Mouse (Mus musculus) midbrain, embryonic 14.5 days (tissue): Measurements from ENCODE around the gene Vac14. TPM values are rescaled to one million over a fixed set of nuclear protein-coding genes. Genes with fewer than 3 reads are reported as not detected.

Experiments used
- ATAC-seq: fragments of 200-750 bp; cut with Nextera tagmentation; 2 replicates; pipeline ENCODE4 v1.8.0; 2017; ENCODE audit warnings: moderate number of reproducible peaks, moderate library complexity; ENCODE audit not compliant: low FRiP score, low TSS enrichment
- DNase-seq: peaks from one replicate; pipeline ENCODE4 v3.0.0-alpha.2; 2015
- H3K27ac ChIP-seq: fragments of 300-500 bp; sonication (generic); replicated peaks from 2 replicates; pipeline ENCODE4 v1.5.1; 2014; ENCODE audit warnings: mild to moderate bottlenecking, low read depth, low read length, moderate library complexity
- H3K27me3 ChIP-seq: fragments of 300-500 bp; sonication (generic); 2 replicates; pipeline ENCODE4 v1.6.1; 2014; ENCODE audit warnings: low read length, control low read depth, mixed read lengths; ENCODE audit not compliant: control insufficient read depth, insufficient read depth
- H3K36me3 ChIP-seq: fragments of 300-500 bp; sonication (generic); 2 replicates; pipeline ENCODE4 v1.6.1; 2014; ENCODE audit warnings: low read length, control low read depth; ENCODE audit not compliant: control insufficient read depth, insufficient read depth
- H3K4me1 ChIP-seq: fragments of 300-500 bp; sonication (generic); 2 replicates; pipeline ENCODE4 v1.6.1; 2014; ENCODE audit warnings: mild to moderate bottlenecking, antibody characterized with exemption, low read length, control low read depth; ENCODE audit not compliant: control insufficient read depth, insufficient read depth
- H3K4me2 ChIP-seq: fragments of 300-500 bp; sonication (generic); 2 replicates; pipeline ENCODE4 v1.6.1; 2014; ENCODE audit warnings: mild to moderate bottlenecking, low read length, moderate library complexity
- H3K4me3 ChIP-seq: fragments of 300-500 bp; sonication (generic); replicated peaks from 2 replicates; pipeline ENCODE4 v1.5.1; 2014; ENCODE audit warnings: low read depth, low read length
- H3K9ac ChIP-seq: fragments of 300-500 bp; sonication (generic); replicated peaks from 2 replicates; pipeline ENCODE4 v1.6.1; 2014; ENCODE audit warnings: mild to moderate bottlenecking, low read length, moderate library complexity
- H3K9me3 ChIP-seq: fragments of 300-500 bp; sonication (generic); 2 replicates; pipeline ENCODE4 v1.6.1; 2016; ENCODE audit warnings: low read length, control low read depth, mixed read lengths; ENCODE audit not compliant: control insufficient read depth
- WGBS: fragments of 180-500 bp; shearing (Covaris S2); extraction: QIAGEN DNeasy Blood & Tissue Kit; methylation state at CpG from one replicate; pipeline ENCODE4 v1.1.7; 2014; 5-methylcytosine and 5-hydroxymethylcytosine counted together
- polyA plus RNA-seq: library from polyadenylated mRNA; unstranded; fragments of >200 nt; fragmentation: Nextera tagmentation; extraction: Ambion mirVana; gene quantifications from 2 replicates; pipeline ENCODE4 v1.2.1, GENCODE M21; 2014

Vac14 gene
- polyA plus RNA-seq, 1 experiment from 2014 or later: 32.5 TPM

DNA sequence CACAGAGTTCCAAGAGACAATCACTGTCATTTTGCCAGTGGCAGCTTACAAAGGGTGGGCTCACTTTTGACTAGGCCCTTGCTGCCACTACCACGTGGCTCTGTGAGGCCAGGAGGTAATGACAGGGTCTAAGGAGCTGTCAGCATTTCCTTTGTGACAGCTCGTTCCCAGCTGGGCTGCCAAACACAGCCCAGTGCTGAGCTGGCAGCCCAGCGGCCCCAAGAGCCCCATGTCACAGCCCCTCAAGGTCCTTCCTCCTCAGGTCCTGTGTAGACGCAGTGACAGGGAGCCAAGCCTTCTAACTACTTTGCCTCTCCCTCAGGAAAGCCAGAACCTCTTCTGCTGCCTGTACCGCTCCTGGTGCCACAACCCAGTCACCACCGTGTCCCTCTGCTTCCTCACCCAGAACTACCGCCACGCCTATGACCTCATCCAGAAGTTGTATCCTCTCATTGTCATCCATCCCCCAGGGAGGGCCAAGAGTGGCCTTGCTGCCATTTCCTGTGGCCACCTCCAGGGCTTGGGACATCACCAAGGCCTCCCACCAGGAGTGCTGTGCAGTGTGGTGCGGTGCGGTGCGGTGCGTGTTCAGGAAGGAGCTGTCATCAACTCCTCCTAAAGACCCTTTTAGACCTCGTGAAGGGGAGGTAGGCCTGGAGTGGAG is 93.0 kb downstream of the Vac14 start:
- no peak overlapping the region for H3K4me2 ChIP-seq
- peaks cover 52% of the 10 kb centered on the region for H3K36me3 ChIP-seq
- no peak overlapping the region for H3K9ac ChIP-seq
- H3K27ac ChIP-seq: no peak overlapping the region
- DNase-seq (no peak), ATAC-seq (no peak)
- H3K9me3 ChIP-seq: no peaks in the 10 kb centered on the region
- WGBS: 90% methylated on average over 13 of the region's 13 CpGs
- no peaks in the 10 kb centered on the region for H3K27me3 ChIP-seq
- H3K4me3 ChIP-seq: no peak overlapping the region
- H3K4me1 ChIP-seq: peaks cover 21% of the 10 kb centered on the region

- Histone ChIP-seq H3K9ac (no peak overlapping the region), H3K27me3 (no peaks in the 10 kb centered on the region), H3K4me2 (no peak overlapping the region), H3K36me3 (peaks cover 52% of the 10 kb centered on the region), H3K27ac (no peak overlapping the region), H3K4me3 (no peak overlapping the region), H3K4me1 (peaks cover 25% of the 10 kb centered on the region), H3K9me3 (no peaks in the 10 kb centered on the region)
- ATAC-seq (no peak), DNase-seq (no peak)
- WGBS: 94% methylated on average over 7 of the region's 7 CpGs
Measured at GRCm38 (mm10) chr8:110713073-110713472, 94.7 kb downstream of the Vac14 start.

DNA sequence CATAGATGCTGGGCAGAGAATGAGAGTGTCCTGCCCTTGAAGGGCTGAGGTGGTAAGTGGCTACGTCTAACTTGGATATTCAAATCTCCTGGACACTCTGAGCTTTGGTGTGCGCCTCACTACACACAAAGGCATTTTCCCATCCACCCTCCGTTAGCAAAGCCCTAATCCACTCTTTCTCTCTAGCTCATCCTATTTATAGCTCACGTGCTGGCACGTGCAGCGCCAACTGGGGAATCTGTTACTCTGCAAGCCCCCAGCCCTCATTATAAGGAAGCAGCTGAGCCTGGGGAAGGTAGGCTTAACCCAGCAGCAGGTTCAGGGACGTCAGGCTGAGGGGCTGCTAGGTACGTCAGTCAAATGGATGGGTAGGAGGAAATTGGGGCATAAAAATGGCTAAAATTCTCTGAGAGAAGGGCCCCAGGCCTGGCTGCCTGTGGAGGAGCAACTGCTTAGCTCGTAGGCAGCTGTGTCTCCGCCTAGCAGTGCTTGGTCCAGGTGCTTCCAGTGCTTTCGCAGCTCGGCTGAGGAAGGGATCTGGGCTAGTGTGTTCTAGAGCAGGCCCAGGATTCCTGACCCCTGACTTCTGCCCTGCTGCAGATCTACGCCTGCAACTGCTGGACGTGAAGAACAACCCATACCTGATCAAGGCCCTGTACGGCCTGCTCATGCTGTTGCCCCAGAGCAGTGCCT is 96.6 kb downstream of the Vac14 start:
- H3K36me3 ChIP-seq: peaks cover 51% of the 10 kb centered on the region
- no peaks in the 10 kb centered on the region for H3K9me3 ChIP-seq
- ATAC-seq (no peak), DNase-seq (peak; percentile 52)
- H3K27me3 ChIP-seq: no peaks in the 10 kb centered on the region
- H3K4me3 ChIP-seq: no peak overlapping the region
- peak overlapping the region; percentile 74 for H3K27ac ChIP-seq
- WGBS: 69% methylated on average over 15 of the region's 15 CpGs
- H3K9ac ChIP-seq: no peak overlapping the region
- H3K4me1 ChIP-seq: peaks cover 30% of the 10 kb centered on the region
- no peak overlapping the region for H3K4me2 ChIP-seq

DNA sequence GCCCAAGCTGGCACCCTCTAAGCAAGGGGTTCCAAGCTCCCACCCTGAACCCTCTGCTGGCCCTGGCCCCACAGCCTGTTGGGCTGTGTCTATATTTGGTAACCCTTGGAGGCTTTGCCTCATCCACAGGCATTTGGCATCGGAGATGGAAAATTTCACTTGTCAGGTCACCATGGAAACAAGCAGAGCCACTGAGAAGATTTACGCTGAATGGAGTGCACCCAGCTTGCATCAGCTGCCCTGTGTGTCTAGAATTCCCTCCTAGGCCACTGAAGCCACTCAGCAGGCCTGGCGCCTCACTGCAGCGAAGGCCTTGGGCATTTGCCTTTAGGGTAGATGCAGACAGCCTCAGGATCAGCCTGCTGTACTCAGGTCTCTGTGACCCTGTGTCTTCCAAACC is 97.7 kb downstream of the Vac14 start:
- Histone ChIP-seq H3K9me3 (no peaks in the 10 kb centered on the region), H3K4me2 (no peak overlapping the region), H3K36me3 (peaks cover 40% of the 10 kb centered on the region), H3K9ac (peak overlapping the region; percentile 20; the same call in 1 of the 2 replicates), H3K4me3 (no peak overlapping the region), H3K27me3 (no peaks in the 10 kb centered on the region), H3K4me1 (peaks cover 38% of the 10 kb centered on the region), H3K27ac (peak overlapping the region; percentile 74)
- DNase-seq: peak; percentile 77
- 38% methylated on average over 4 of the region's 4 CpGs for WGBS
- ATAC-seq: no peak

DNA sequence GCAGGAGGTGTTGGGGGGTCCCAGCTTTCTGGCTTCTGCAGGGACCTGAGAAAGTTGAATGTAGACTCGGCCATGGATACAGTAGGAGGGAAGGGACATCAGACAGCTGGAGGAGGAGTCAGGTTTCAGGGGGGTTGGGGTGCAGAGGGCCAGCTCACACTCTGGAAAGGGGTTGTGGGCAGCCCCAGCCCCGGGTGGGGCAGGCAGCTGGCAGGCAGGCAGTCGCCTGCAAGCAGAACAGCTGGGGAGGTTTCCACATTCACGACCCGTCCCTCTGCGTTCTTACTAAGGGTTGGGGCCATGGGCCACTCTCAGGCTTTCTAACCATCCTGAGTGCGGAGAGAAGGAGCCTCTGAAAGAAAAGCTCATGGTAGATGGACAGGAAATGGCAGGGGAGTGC is 98.7 kb downstream of the Vac14 start:
- Histone ChIP-seq H3K27ac (no peak overlapping the region), H3K9ac (no peak overlapping the region), H3K27me3 (no peaks in the 10 kb centered on the region), H3K4me2 (no peak overlapping the region), H3K9me3 (no peaks in the 10 kb centered on the region), H3K4me1 (peaks cover 38% of the 10 kb centered on the region), H3K36me3 (peaks cover 32% of the 10 kb centered on the region), H3K4me3 (no peak overlapping the region)
- no peak for DNase-seq
- ATAC-seq: no peak
- 74% methylated on average over 7 of the region's 7 CpGs for WGBS

GRCm38 (mm10) chr8:110718209-110718968 is 100.0 kb downstream of the Vac14 start:
- no peak overlapping the region for H3K27ac ChIP-seq
- H3K4me2 ChIP-seq: no peak overlapping the region

DNA sequence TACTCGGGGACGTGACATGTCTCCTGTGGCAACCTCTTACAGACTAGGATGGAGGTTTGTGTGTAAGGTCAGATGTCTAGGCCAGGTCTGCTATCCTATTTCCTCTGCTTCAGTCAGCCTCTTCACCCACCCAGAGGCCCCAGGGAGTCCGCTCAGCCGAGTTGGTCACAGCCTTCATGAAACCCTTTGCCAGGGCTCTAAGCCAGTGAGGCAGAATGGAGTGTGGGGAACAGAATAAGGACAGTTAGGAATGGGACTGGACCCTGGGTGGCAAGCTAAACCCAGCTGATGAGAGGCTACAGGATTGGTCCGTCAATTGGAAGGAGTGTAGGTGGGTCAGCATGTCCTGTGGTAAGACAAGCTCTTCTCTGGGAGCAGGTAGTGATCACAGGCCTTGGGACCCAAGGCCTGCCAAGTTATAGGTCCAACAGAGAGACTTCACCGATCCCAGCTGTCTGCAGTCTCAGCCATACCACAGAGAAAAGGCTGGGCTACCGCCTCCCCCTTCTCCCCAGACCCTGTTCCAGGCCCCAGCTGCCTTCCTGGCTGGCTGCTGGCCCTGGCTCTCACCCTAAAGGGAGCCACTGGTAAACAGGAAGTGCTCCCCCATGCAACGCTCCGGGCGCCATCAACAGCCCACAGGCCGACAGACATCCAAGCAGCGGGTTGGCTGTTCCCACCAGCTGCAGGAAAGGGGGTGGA is 100.7 kb downstream of the Vac14 start:
- Histone ChIP-seq H3K9me3 (no peaks in the 10 kb centered on the region), H3K36me3 (peaks cover 14% of the 10 kb centered on the region), H3K27ac (no peak overlapping the region), H3K27me3 (no peaks in the 10 kb centered on the region), H3K9ac (no peak overlapping the region; the same call in 1 of the 2 replicates), H3K4me3 (no peak overlapping the region), H3K4me2 (no peak overlapping the region), H3K4me1 (peaks cover 55% of the 10 kb centered on the region)
- DNase-seq: peak; percentile 44
- WGBS: 54% methylated on average over 12 of the region's 12 CpGs
- ATAC-seq: no peak

More at GRCm38 (mm10) chr8:110718209-110718968, 100.0 kb downstream of the Vac14 start:
- Histone ChIP-seq H3K9me3 (no peaks in the 10 kb centered on the region), H3K36me3 (peaks cover 19% of the 10 kb centered on the region), H3K27me3 (no peaks in the 10 kb centered on the region), H3K4me1 (peaks cover 50% of the 10 kb centered on the region), H3K4me3 (no peak overlapping the region), H3K9ac (no peak overlapping the region)
- DNase-seq: no peak
- ATAC-seq: no peak
- 89% methylated on average over 8 of the region's 8 CpGs for WGBS

DNA sequence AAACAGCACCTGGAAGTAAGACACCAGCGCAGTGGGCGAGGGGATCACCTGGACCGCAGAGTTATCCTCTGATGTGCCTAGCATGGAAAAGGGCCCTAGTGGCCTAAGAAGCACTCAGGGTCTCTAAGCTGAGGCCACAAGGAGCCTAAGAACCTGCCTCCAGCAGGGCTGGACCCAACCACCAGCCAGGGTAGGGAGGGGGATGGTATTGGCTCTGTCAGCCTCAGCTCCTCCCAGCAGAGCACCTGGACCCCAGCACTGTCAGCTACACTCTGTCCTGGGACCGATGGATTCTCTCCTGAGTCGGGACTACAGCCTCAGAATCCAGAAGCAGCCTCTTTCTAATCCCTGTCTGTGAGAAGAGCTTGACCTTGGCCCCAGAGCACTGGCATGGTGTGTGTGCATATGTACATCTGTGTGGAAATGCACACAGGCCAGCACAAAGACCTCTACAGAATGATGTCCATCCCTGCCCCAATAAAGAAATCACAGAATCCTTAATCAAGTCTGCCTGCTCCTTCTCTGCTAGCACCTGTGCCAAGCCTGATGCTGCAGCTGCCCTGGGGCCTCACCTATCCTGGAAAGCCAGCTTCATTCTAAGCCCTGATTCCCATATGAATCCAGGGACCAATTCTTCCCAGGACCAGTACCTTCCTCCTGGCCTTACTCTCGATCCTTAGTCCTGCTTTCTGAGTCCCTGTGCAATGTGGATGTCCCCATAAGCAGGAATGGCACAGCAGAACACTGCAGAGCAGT is 101.7 kb downstream of the Vac14 start:
- H3K4me3 ChIP-seq: peak overlapping the region; percentile 66
- peak overlapping the region; percentile 95 for H3K27ac ChIP-seq
- 50% methylated on average over 6 of the region's 6 CpGs for WGBS
- DNase-seq: no peak
- H3K27me3 ChIP-seq: no peaks in the 10 kb centered on the region
- peaks cover 6% of the 10 kb centered on the region; the same call in 1 of the 2 replicates for H3K36me3 ChIP-seq
- peaks cover 52% of the 10 kb centered on the region for H3K4me1 ChIP-seq
- H3K9ac ChIP-seq: peak overlapping the region; percentile 96; the same call in 1 of the 2 replicates
- no peak for ATAC-seq
- H3K4me2 ChIP-seq: peak overlapping the region; percentile 92
- no peaks in the 10 kb centered on the region for H3K9me3 ChIP-seq
